Mouse (Mus musculus) G1E (cell line): ENCODE measurements around the gene Efnb2. TPM values are rescaled to one million over a fixed set of nuclear protein-coding genes. Genes with fewer than 3 reads are reported as not detected.

ENCODE experiments used
- ATAC-seq: 2 replicates; pipeline ENCODE4 v1.8.0; 2016; ENCODE audit warnings: mild to moderate bottlenecking; ENCODE audit not compliant: insufficient number of reproducible peaks, poor library complexity, low FRiP score, severe bottlenecking; ENCODE audit errors: extremely low read depth
- DNase-seq: peaks from one replicate; pipeline ENCODE4 v3.0.0; 2012; ENCODE audit warnings: low spot score
- H3K27me3 ChIP-seq: 2 replicates; pipeline ENCODE4 v1.6.1; 2012; ENCODE audit warnings: mild to moderate bottlenecking, low read length, inconsistent platforms; ENCODE audit not compliant: insufficient read depth
- H3K36me3 ChIP-seq: replicated peaks from 2 replicates; pipeline ENCODE3; 2012; ENCODE audit warnings: mild to moderate bottlenecking, inconsistent platforms
- H3K4me1 ChIP-seq: 2 replicates; pipeline ENCODE4 v1.6.1; 2012; ENCODE audit warnings: low read depth, low read length, inconsistent platforms, mixed read lengths; ENCODE audit not compliant: insufficient read depth
- H3K4me3 ChIP-seq: 2 replicates; pipeline ENCODE4 v1.5.1; 2012; ENCODE audit warnings: low read depth, mild to moderate bottlenecking, inconsistent platforms, low read length, moderate library complexity, mixed read lengths
- H3K9me3 ChIP-seq: replicated peaks from 2 replicates; pipeline ENCODE4 v1.6.1; 2012; ENCODE audit warnings: inconsistent platforms
- CTCF ChIP-seq: IDR thresholded peaks from 2 replicates; pipeline ENCODE4 v1.5.1; 2012; ENCODE audit warnings: low read depth, low read length, inconsistent platforms, mixed read lengths
- GATA1 ChIP-seq: IDR thresholded peaks from 2 replicates; pipeline ENCODE4 v1.6.1; 2012; ENCODE audit warnings: borderline replicate concordance, low read length, inconsistent platforms, mixed read lengths
- GATA2 ChIP-seq: IDR thresholded peaks from 2 replicates; pipeline ENCODE4 v1.6.1; 2012; ENCODE audit warnings: low read depth, low read length, inconsistent platforms, borderline replicate concordance
- POLR2AphosphoS5 ChIP-seq: IDR thresholded peaks from 2 replicates; pipeline ENCODE4 v1.6.1; 2012; ENCODE audit warnings: low read depth, low read length, inconsistent platforms; ENCODE audit not compliant: insufficient replicate concordance
- TAL1 ChIP-seq: conservative IDR thresholded peaks from 2 replicates; pipeline ENCODE4 v1.6.1; 2012; ENCODE audit warnings: low read depth, low read length, inconsistent platforms, mixed read lengths
- polyA plus RNA-seq: library from polyadenylated mRNA; stranded (reverse); fragments of >175 nt; gene quantifications from 2 replicates; pipeline ENCODE4 v1.2.3, GENCODE M21; 2012
- total RNA-seq, 2 experiments: library from RNA; stranded (forward) in 1 of 2; stranded (reverse) in 1 of 2; fragments of 200-1000 nt in 1 of 2; fragments of >200 nt in 1 of 2; fragmentation: Nextera tagmentation in 1 of 2; gene quantifications; 2 replicates each; pipeline ENCODE4 v1.2.3; 2014 to 2017

Efnb2 gene
- total and polyA plus RNA-seq, 3 experiments = 0.02 to 0.44 (median 0.30) TPM

DNA sequence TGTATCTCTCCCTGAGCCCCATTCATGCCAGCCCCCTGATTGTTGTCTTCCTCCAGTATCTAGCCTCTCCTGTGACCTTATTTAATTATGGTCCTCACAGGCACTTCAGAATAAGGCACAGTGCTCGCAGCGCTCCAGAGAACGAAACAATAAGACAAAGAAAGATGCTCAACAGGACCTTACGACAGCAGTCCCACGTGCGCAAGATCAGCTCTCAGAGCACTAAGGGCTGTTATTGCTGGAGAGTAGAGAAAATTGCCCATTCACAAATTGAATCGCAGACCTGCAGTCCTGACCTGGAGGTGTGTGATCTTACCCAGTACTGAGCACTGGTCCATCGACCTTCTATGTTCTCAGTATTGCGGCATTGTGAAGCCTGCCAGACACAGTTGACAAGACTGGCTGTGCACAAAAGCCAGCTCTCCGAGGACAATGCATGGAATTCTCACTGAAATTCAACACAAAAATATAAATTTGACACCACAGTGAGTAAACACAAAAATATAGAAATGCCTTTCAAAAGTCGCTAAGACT, 83.2 kb downstream of the Efnb2 start:
- no peak for DNase-seq
- 0 out of 2 replicates have a peak, but pooled peaks cover 2% of the 10 kb centered on the region for H3K27me3 ChIP-seq
- H3K4me1 ChIP-seq = peaks cover 2% of the 10 kb centered on the region; the same call in 1 of the 2 replicates
- no peak for ATAC-seq
- no peak overlapping the region for H3K4me3 ChIP-seq
- no peak for TF ChIP-seq TAL1
- no peak for TF ChIP-seq GATA2
- no peak for TF ChIP-seq POLR2AphosphoS5
- no peak for TF ChIP-seq CTCF
- TF ChIP-seq GATA1 = no peak
- no peaks in the 10 kb centered on the region for H3K36me3 ChIP-seq
- no peaks in the 10 kb centered on the region for H3K9me3 ChIP-seq

DNA sequence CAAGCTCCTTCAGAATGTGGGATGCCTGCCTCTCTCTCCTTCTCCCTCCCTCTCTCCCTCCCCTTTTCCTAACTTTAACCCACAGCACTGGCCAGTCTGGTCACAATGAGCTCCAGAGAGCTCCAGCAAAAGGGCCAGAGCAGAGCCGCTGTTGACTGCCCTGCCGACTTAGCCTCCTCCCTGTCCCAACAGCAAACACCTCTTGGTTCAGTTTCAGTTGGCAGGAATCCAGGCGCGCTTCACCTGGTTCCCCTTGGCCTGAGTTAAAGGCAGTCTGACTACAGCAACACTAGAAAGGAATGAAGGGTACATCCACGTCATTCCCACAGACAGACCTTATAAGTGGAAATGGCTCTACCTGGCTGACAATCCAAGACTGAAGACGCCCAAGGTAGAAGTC, 84.2 kb downstream of the Efnb2 start:
- ATAC-seq (no peak), DNase-seq (no peak)
- Histone ChIP-seq H3K9me3 (no peaks in the 10 kb centered on the region), H3K4me1 (no peaks in the 10 kb centered on the region), H3K4me3 (no peak overlapping the region), H3K36me3 (no peaks in the 10 kb centered on the region), H3K27me3 (0 out of 2 replicates have a peak, but pooled peaks cover 2% of the 10 kb centered on the region)
- TF ChIP-seq CTCF (no peak), TAL1 (no peak), GATA2 (no peak), GATA1 (no peak), POLR2AphosphoS5 (no peak)

DNA sequence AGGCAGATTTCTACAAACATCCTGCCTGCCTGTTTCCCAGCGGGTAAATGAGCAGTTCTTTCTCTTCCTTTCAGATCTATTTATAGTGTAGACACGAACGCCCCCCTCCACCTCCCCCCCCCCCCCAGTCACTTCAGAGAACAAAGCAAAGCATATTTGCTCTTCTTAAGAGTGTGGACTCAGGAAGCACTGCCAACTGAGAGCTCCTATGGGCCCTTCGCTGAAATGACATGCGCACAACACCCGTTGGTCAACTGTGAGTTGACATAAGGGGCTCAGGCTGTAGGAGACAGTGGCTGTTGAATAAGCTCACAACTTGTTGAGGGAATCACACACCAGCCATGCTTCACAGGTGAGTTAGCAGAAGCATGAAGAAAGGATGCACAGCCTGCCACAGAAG, 84.8 kb downstream of the Efnb2 start:
- no peak for TF ChIP-seq GATA2
- TF ChIP-seq POLR2AphosphoS5 = no peak
- no peak for TF ChIP-seq CTCF
- no peak for TF ChIP-seq TAL1
- TF ChIP-seq GATA1 = no peak
- no peak for DNase-seq
- Histone ChIP-seq H3K36me3 (no peaks in the 10 kb centered on the region), H3K4me1 (no peaks in the 10 kb centered on the region), H3K27me3 (0 out of 2 replicates have a peak, but pooled peaks cover 2% of the 10 kb centered on the region), H3K9me3 (no peaks in the 10 kb centered on the region), H3K4me3 (no peak overlapping the region)
- no peak for ATAC-seq

DNA sequence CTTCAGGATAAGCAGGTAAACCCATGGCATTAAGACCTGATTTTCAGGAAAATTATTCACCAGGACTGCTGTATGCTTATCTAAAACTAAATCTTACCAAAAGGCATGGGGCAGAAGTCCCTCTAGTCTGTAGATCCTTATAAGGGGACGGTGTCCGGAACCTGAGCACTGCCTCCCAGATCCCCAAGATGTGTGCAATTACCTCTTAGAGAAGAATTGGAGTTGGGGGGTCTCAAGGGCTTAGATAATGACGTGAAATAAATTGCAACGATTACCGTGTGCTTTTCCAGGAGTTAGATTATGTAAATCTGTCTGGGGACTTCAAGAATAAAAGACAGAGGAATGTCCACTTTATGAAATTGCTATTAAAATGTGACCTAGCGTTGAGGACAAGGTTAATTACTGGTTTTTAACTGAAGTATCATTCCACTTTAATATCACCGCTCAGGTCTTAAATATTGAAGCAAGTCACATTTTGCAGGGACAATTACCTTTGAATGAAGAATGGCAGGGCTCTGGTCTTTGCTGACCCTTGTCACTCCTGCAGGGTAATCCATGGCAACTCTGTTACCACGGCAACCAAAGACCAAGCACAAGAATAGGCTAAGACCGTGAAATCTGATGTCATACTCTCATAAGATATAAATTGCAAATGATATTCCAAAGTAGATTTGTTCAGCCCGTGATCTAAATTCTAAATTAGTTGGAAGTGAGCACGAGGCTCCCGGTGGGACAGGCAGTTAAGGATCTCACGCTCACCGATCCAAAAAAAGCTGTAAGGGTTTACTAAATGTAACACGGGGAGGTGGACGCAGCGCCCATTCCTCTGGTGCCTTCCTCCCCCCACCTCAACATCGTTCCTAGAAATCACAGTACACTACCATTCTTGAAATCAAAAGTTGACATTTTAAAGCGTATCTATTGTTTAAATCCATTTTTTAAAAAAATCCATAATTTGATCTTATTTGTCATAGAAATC, 86.2 kb downstream of the Efnb2 start:
- H3K4me3 ChIP-seq = no peak overlapping the region
- 0 out of 2 replicates have a peak, but pooled peaks cover 2% of the 10 kb centered on the region for H3K27me3 ChIP-seq
- TF ChIP-seq GATA2 (no peak), TAL1 (no peak), GATA1 (no peak), CTCF (no peak), POLR2AphosphoS5 (no peak)
- ATAC-seq (no peak), DNase-seq (no peak)
- no peaks in the 10 kb centered on the region for H3K4me1 ChIP-seq
- H3K36me3 ChIP-seq = no peaks in the 10 kb centered on the region
- no peaks in the 10 kb centered on the region for H3K9me3 ChIP-seq

DNA sequence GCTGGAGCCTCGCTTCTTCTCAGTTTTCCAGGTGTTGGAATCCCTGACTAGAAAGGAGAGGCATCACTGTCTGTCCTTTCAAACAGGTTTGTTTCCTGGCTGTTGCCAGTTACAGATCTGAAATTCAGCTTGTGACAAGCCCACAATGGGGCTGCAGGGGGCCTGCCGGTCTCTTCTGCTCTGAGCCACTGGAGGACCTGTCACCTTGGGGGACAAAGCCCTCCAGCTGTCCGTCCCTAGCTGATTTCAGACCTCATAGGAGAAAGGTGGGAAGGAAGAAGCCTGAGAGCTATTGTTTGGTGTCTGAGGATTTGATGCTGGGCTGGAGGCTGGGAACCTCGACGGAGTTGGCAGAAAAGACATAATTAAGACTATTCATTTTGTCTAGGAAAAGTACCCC, 88.8 kb downstream of the Efnb2 start:
- no peak for DNase-seq
- H3K27me3 ChIP-seq = 0 out of 2 replicates have a peak, but pooled peaks cover 2% of the 10 kb centered on the region
- no peak for ATAC-seq
- no peaks in the 10 kb centered on the region for H3K9me3 ChIP-seq
- no peaks in the 10 kb centered on the region for H3K36me3 ChIP-seq
- H3K4me3 ChIP-seq = no peak overlapping the region
- TF ChIP-seq POLR2AphosphoS5 = no peak
- TF ChIP-seq GATA1 = no peak
- no peak for TF ChIP-seq TAL1
- no peak for TF ChIP-seq GATA2
- no peak for TF ChIP-seq CTCF
- no peaks in the 10 kb centered on the region for H3K4me1 ChIP-seq

DNA sequence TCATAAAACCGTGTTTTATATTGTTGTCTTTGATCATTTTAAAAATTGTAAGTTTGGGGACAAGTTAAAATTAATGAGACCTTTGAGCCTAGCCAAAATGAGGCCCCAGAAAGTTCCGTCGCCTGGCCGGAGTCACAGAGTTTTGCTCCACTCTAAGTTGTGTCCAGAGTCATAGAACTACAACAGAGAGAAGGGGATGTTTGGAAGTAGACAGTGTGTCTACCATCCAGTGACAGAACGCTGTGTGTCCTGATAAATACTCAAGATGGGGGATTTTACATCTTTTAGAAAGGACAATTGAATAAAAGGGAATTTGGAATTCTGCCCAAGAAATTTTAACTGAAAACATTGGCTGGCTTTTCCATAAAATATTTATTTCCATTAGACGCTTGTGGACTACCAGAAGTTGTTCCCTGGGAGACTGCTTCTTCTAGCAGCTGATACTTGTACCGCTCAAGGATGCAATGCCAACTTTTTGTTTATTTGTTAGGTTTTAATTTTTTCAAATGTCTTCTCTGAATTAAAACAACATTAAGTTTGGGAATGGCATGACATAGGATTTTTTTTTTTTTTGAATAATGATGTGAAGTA, 89.3 kb downstream of the Efnb2 start:
- TF ChIP-seq GATA1 (no peak), TAL1 (no peak), POLR2AphosphoS5 (no peak), CTCF (no peak), GATA2 (no peak)
- ATAC-seq = no peak

More for the DNA sequence above, 89.3 kb downstream of the Efnb2 start:
- no peaks in the 10 kb centered on the region for H3K27me3 ChIP-seq
- no peak for DNase-seq
- H3K4me3 ChIP-seq = no peak overlapping the region
- H3K9me3 ChIP-seq = no peaks in the 10 kb centered on the region
- no peaks in the 10 kb centered on the region for H3K4me1 ChIP-seq
- H3K36me3 ChIP-seq = no peaks in the 10 kb centered on the region
